Mouse (Mus musculus) testis, adult 2 months (tissue): ENCODE results near the gene Cryba2.

ENCODE experiments used
- CTCF ChIP-seq: fragments of 200-500 bp; IDR thresholded peaks from 2 replicates; pipeline ENCODE4 v1.5.1; 2012; ENCODE audit warnings: low read depth, mild to moderate bottlenecking, inconsistent platforms, low read length, moderate library complexity; ENCODE audit not compliant: control insufficient read depth, insufficient read depth, insufficient replicate concordance
- POLR2A ChIP-seq: fragments of 200-500 bp; IDR thresholded peaks from 2 replicates; pipeline ENCODE4 v1.6.1; 2012; ENCODE audit warnings: low read depth, mild to moderate bottlenecking, inconsistent platforms, low read length, moderate library complexity; ENCODE audit not compliant: control insufficient read depth

DNA sequence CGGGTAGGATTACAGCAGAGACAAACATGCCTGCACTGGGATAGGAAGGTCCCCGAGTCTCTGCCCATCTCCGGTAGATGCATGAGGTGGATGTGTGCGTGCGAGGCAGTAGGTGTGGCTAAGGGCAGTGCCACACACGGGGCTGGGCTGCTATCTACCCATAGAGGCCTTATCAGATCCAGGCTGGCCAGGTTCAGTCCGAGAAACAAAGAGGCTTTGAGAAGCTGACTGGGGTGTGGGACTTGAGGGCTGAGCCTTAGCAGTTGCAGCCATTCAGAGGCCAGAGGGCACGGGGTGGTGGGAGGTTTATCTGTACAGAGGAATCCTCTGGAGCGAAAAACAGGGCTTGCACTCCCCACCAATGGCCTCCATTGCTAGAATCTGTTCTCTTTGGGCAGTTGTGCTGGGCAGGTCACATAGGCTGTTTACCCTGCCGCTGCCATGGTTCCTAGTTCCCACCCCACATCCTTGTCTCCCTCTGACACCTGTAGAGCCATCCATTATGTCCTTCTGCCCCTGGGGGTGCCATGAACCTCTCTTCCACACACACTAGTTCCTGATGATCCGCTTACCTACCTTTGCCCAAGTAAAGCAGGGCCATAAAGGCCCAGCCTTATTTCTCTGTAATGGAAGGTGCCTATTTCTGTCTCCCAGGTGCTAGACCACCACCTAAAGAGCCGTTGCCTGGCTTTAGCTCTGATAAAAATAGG is 48.9 kb upstream of the Cryba2 start:
- TF ChIP-seq CTCF (no peak), POLR2A (no peak)
